In genomic region chr17:30340495-30341126, GRCm38 (mm10) we compare ENCODE assay signal across 18 mouse cellular contexts.
DNase-seq lines count a peak whose midpoint lies in the region; ATAC-seq and TF ChIP-seq lines count a peak whose summit lies in the region.
"Had no signal": no experiment of that assay in that cellular context is flagged by ENCODE, and none has a peak within 500 bp of the region (broad histone marks: within the 10 kb centered on the region; RNA-seq: fewer than 3 reads in every experiment).

No protein-coding gene starts in this region.

- no peaks in the 10 kb centered on the region for H3K9me3 ChIP-seq in forebrain, embryonic 10.5 days
- H3K9me3 ChIP-seq in forebrain, embryonic 12.5 days: no peaks in the 10 kb centered on the region
- H3K9me3 ChIP-seq in neural tube, embryonic 12.5 days: no peaks in the 10 kb centered on the region
- H3K9me3 ChIP-seq in midbrain, embryonic 13.5 days: no peaks in the 10 kb centered on the region
- H3K9me3 ChIP-seq in stomach, postnatal 0 days (ENCODE audit: control insufficient read depth, low read length): no peaks in the 10 kb centered on the region
- H3K9me3 ChIP-seq: limb, embryonic 15.5 days had no signal

- no peak overlapping the region for H3K4me3 ChIP-seq in forebrain, embryonic 10.5 days
- H3K4me3 ChIP-seq in forebrain, embryonic 12.5 days (replicated peaks): no peak overlapping the region
- H3K4me3 ChIP-seq in neural tube, embryonic 12.5 days: no peak overlapping the region
- no peak overlapping the region for H3K4me3 ChIP-seq in midbrain, embryonic 13.5 days (replicated peaks)
- H3K4me3 ChIP-seq in stomach, postnatal 0 days (ENCODE audit: low read depth, low read length): no peak overlapping the region
- H3K4me3 ChIP-seq in kidney, adult 2 months (ENCODE audit: insufficient read depth, low read depth, low read length): no peak overlapping the region
- H3K4me3 ChIP-seq: limb, embryonic 15.5 days had no signal

- TF ChIP-seq CTCF in stomach, postnatal 0 days (IDR thresholded peaks at IDR 0.05; ENCODE audit: low read depth): peak; percentile 31
- TF ChIP-seq CTCF in kidney, adult 2 months (conservative IDR thresholded peaks at IDR 0.05; ENCODE audit: insufficient read depth, insufficient read length, low read depth, low read length): no peak

- 84% methylated on average over 13 of the region's 13 CpGs for WGBS in forebrain, embryonic 10.5 days
- WGBS in forebrain, embryonic 12.5 days: 77% methylated on average over 13 of the region's 13 CpGs
- WGBS in neural tube, embryonic 12.5 days: 50% methylated on average over 13 of the region's 13 CpGs
- WGBS in midbrain, embryonic 13.5 days: 66% methylated on average over 13 of the region's 13 CpGs
- 61% methylated on average over 13 of the region's 13 CpGs for WGBS in stomach, postnatal 0 days
- 87% methylated on average over 13 of the region's 13 CpGs for WGBS in kidney, adult 2 months

- TF ChIP-seq POLR2A in kidney, adult 2 months (IDR thresholded peaks at IDR 0.05; ENCODE audit: low read depth, low read length): no peak

- H3K4me2 ChIP-seq in forebrain, embryonic 12.5 days: no peak overlapping the region
- no peak overlapping the region for H3K4me2 ChIP-seq in neural tube, embryonic 12.5 days (replicated peaks)
- H3K4me2 ChIP-seq in midbrain, embryonic 13.5 days (replicated peaks): no peak overlapping the region
- H3K4me2 ChIP-seq in stomach, postnatal 0 days (replicated peaks; ENCODE audit: low read depth): no peak overlapping the region
- H3K4me2 ChIP-seq: limb, embryonic 15.5 days had no signal

- no peak for DNase-seq in forebrain, embryonic 10.5 days (ENCODE audit: extremely low spot score, low spot score)
- no peak for DNase-seq in neural tube, embryonic 10.5 days (ENCODE audit: extremely low spot score, low spot score)
- no peak for DNase-seq in stomach, postnatal 0 days (ENCODE audit: low spot score)
- no peak for DNase-seq in kidney, adult 2 months
- no peak for DNase-seq in c-Kit-positive CD71-positive TER-119-positive erythroid progenitor cells, embryonic 14.5 days (ENCODE audit: low spot score)
- DNase-seq: cerebellum, adult 8-10 months; heart, adult 18-20 months; kidney, postnatal 10 days; layer of hippocampus, adult 9-11 months; lung, adult 2 months; lung, postnatal 4 days; right cerebral cortex, postnatal 4 days; thymus, adult 18-20 months had no signal

- no peak overlapping the region for H3K9ac ChIP-seq in forebrain, embryonic 12.5 days
- no peak overlapping the region for H3K9ac ChIP-seq in neural tube, embryonic 12.5 days
- no peak overlapping the region for H3K9ac ChIP-seq in midbrain, embryonic 13.5 days (replicated peaks)
- H3K9ac ChIP-seq in stomach, postnatal 0 days (ENCODE audit: low read length): no peak overlapping the region
- H3K9ac ChIP-seq: limb, embryonic 15.5 days had no signal

- H3K4me1 ChIP-seq in forebrain, embryonic 10.5 days: peaks cover 30% of the 10 kb centered on the region
- peaks cover 26% of the 10 kb centered on the region for H3K4me1 ChIP-seq in forebrain, embryonic 12.5 days
- H3K4me1 ChIP-seq in neural tube, embryonic 12.5 days: peaks cover 19% of the 10 kb centered on the region
- H3K4me1 ChIP-seq in midbrain, embryonic 13.5 days (replicated peaks): peaks cover 34% of the 10 kb centered on the region
- H3K4me1 ChIP-seq in stomach, postnatal 0 days (replicated peaks; ENCODE audit: control insufficient read depth, insufficient read depth): no peaks in the 10 kb centered on the region; the same call in 1 of the 2 replicates
- H3K4me1 ChIP-seq in kidney, adult 2 months (ENCODE audit: control insufficient read depth, insufficient read depth, low read length): 0 out of 2 replicates have a peak, but pooled peaks cover 2% of the 10 kb centered on the region

- no peaks in the 10 kb centered on the region for H3K36me3 ChIP-seq in forebrain, embryonic 10.5 days (replicated peaks)
- H3K36me3 ChIP-seq in forebrain, embryonic 12.5 days (replicated peaks): no peaks in the 10 kb centered on the region
- no peaks in the 10 kb centered on the region for H3K36me3 ChIP-seq in neural tube, embryonic 12.5 days
- no peaks in the 10 kb centered on the region for H3K36me3 ChIP-seq in midbrain, embryonic 13.5 days
- H3K36me3 ChIP-seq in stomach, postnatal 0 days (ENCODE audit: control insufficient read depth, insufficient read depth, low read length): no peaks in the 10 kb centered on the region
- no peaks in the 10 kb centered on the region for H3K36me3 ChIP-seq in kidney, adult 2 months (ENCODE audit: control insufficient read depth, insufficient read depth, low read length)
- H3K36me3 ChIP-seq: limb, embryonic 15.5 days had no signal

- TF ChIP-seq EP300 in stomach, postnatal 0 days (optimal IDR thresholded peaks at IDR 0.05): no peak

- no peak for ATAC-seq in forebrain, embryonic 12.5 days (ENCODE audit: low FRiP score)
- peak; percentile 68 for ATAC-seq in neural tube, embryonic 12.5 days (ENCODE audit: low FRiP score, low read depth)
- no peak for ATAC-seq in midbrain, embryonic 13.5 days
- no peak for ATAC-seq in stomach, postnatal 0 days (ENCODE audit: low FRiP score, low TSS enrichment)

- no peaks in the 10 kb centered on the region for H3K27me3 ChIP-seq in forebrain, embryonic 10.5 days (ENCODE audit: poor library complexity, severe bottlenecking)
- no peaks in the 10 kb centered on the region for H3K27me3 ChIP-seq in forebrain, embryonic 12.5 days
- H3K27me3 ChIP-seq in neural tube, embryonic 12.5 days (replicated peaks): no peaks in the 10 kb centered on the region
- H3K27me3 ChIP-seq in midbrain, embryonic 13.5 days: no peaks in the 10 kb centered on the region
- H3K27me3 ChIP-seq in stomach, postnatal 0 days (ENCODE audit: control insufficient read depth, insufficient read depth, low read length): no peaks in the 10 kb centered on the region
- no peaks in the 10 kb centered on the region for H3K27me3 ChIP-seq in kidney, adult 2 months (replicated peaks; ENCODE audit: control insufficient read depth, insufficient read depth, low read length)
- H3K27me3 ChIP-seq: CH12.LX; limb, embryonic 15.5 days had no signal

- H3K27ac ChIP-seq in forebrain, embryonic 10.5 days: peak overlapping the region; percentile 25; the same call in 1 of the 2 replicates
- no peak overlapping the region for H3K27ac ChIP-seq in forebrain, embryonic 12.5 days
- H3K27ac ChIP-seq in neural tube, embryonic 12.5 days: no peak overlapping the region
- peak overlapping the region; percentile 53 for H3K27ac ChIP-seq in midbrain, embryonic 13.5 days
- no peak overlapping the region for H3K27ac ChIP-seq in stomach, postnatal 0 days (replicated peaks)
- no peak overlapping the region for H3K27ac ChIP-seq in kidney, adult 2 months (ENCODE audit: insufficient read depth, low read depth, low read length)
- H3K27ac ChIP-seq: limb, embryonic 15.5 days had no signal

Comparison
In these comparisons a context has a peak if more than half of its experiments do, and no peak if none do; other contexts are left out.
1. H3K27ac ChIP-seq: peak in forebrain, embryonic 10.5 days (single experiment) and midbrain, embryonic 13.5 days (single experiment); none in forebrain, embryonic 12.5 days (single experiment), neural tube, embryonic 12.5 days (single experiment), stomach, postnatal 0 days (single experiment) and kidney, adult 2 months (single experiment).